Mouse (Mus musculus) stomach, postnatal 0 days (tissue): Measurements from ENCODE around the gene Ankmy1. TPM values are rescaled to one million over a fixed set of nuclear protein-coding genes. Genes with fewer than 3 reads are reported as not detected.

Source experiments
- ATAC-seq: fragments of 200-750 bp; cut with Nextera tagmentation; 2 replicates; pipeline ENCODE4 v1.8.0; 2017; ENCODE audit not compliant: low FRiP score, low TSS enrichment
- DNase-seq: peaks from one replicate; pipeline ENCODE4 v3.0.0-alpha.2; 2016; ENCODE audit warnings: low spot score
- H3K27ac ChIP-seq: fragments of 300-500 bp; sonication (generic); replicated peaks from 2 replicates; pipeline ENCODE4 v1.5.1; 2014; ENCODE audit warnings: mild to moderate bottlenecking, control low read depth
- H3K27me3 ChIP-seq: fragments of 300-500 bp; sonication (generic); 2 replicates; pipeline ENCODE4 v1.6.1; 2014; ENCODE audit warnings: low read length; ENCODE audit not compliant: control insufficient read depth, insufficient read depth
- H3K36me3 ChIP-seq: fragments of 300-500 bp; sonication (generic); 2 replicates; pipeline ENCODE4 v1.6.1; 2014; ENCODE audit warnings: low read length, mixed read lengths; ENCODE audit not compliant: control insufficient read depth, insufficient read depth
- H3K4me1 ChIP-seq: fragments of 300-500 bp; sonication (generic); replicated peaks from 2 replicates; pipeline ENCODE4 v1.6.1; 2014; ENCODE audit warnings: antibody characterized with exemption; ENCODE audit not compliant: control insufficient read depth, insufficient read depth
- H3K4me2 ChIP-seq: fragments of 300-500 bp; sonication (generic); replicated peaks from 2 replicates; pipeline ENCODE4 v1.6.1; 2014; ENCODE audit warnings: low read depth, mild to moderate bottlenecking, control low read depth, moderate library complexity
- H3K4me3 ChIP-seq: fragments of 300-500 bp; sonication (generic); 2 replicates; pipeline ENCODE4 v1.5.1; 2014; ENCODE audit warnings: low read depth, low read length, control low read depth
- H3K9ac ChIP-seq: fragments of 300-500 bp; sonication (generic); 2 replicates; pipeline ENCODE4 v1.6.1; 2014; ENCODE audit warnings: mild to moderate bottlenecking, low read length, control low read depth, mixed read lengths
- H3K9me3 ChIP-seq: fragments of 300-500 bp; sonication (generic); 2 replicates; pipeline ENCODE4 v1.6.1; 2016; ENCODE audit warnings: low read length; ENCODE audit not compliant: control insufficient read depth
- CTCF ChIP-seq: IDR thresholded peaks from 2 replicates; pipeline ENCODE4 v1.5.1; 2016; ENCODE audit warnings: antibody characterized with exemption, low read depth, mild to moderate bottlenecking, moderate library complexity
- EP300 ChIP-seq: optimal IDR thresholded peaks from 2 replicates; pipeline ENCODE3; 2016; ENCODE audit warnings: antibody characterized with exemption
- WGBS: fragments of 180-500 bp; shearing (Covaris S2); extraction: QIAGEN DNeasy Blood & Tissue Kit; methylation state at CpG from one replicate; pipeline ENCODE4 v1.1.7; 2014; 5-methylcytosine and 5-hydroxymethylcytosine counted together
- polyA plus RNA-seq: library from polyadenylated mRNA; unstranded; fragments of >200 nt; fragmentation: Nextera tagmentation; extraction: Ambion mirVana; gene quantifications from 2 replicates; pipeline ENCODE4 v1.2.1, GENCODE M21; 2015

Ankmy1 gene
- polyA plus RNA-seq, 1 experiment from 2014 or later: 0.16 TPM

DNA sequence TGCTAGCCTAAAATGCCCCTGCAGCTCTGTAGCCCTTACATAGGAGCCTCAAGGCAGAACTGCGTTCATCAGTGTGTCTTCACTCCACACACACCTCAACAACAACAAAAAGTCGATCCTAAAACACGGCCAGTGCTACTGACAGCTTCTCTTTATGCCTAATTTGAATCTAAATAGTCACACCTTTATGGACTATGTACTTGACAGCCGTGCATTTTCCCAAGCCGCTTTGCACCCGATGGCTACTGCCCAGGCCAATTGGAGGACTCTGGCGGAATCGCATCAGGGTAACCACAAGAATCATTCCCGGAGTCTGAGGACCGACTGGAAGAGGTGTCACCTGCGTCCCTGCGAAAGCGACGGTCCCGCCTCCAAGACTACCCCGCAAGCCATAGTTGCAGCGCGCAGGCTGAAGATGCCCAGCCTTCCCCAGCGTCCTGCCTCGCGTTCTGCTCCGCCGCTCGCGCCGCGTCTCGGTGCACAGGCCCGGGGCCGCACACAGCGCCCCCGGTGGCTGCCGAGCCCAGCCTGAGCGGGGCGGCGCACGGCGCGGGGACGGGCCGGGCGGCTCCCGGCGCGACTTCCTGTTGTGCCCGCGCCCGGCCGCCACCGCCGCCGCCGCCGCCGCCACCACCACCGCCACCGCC is 7.7 kb upstream of the Ankmy1 start, which contains the start of gene Rnpepl1:
Gene Rnpepl1, plus strand, starts transcription at position 545 of the 647 bp plus-strand sequence.
- Histone ChIP-seq H3K9ac (peak within 1 kb of the TSS; percentile 94), H3K4me2 (peak within 1 kb of the TSS; percentile 95), H3K27ac (peak within 1 kb of the TSS; percentile 98), H3K36me3 (peaks cover 3% of the 10 kb centered on the region; the same call in 1 of the 2 replicates), H3K27me3 (no peaks in the 10 kb centered on the region), H3K4me3 (peak within 1 kb of the TSS; percentile 83), H3K4me1 (peaks cover 12% of the 10 kb centered on the region), H3K9me3 (no peaks in the 10 kb centered on the region)
- under 1% methylated on average over 43 of the region's 57 CpGs for WGBS
- ATAC-seq (peak; percentile 71), DNase-seq (peak; percentile 85)
- no peak for TF ChIP-seq EP300
- TF ChIP-seq CTCF: peak; percentile 74

GRCm38 (mm10) chr1:92909068-92909467 is 6.4 kb upstream of the Ankmy1 start:
- H3K27me3 ChIP-seq: no peaks in the 10 kb centered on the region
- TF ChIP-seq CTCF: peak; percentile 60
- no peak for TF ChIP-seq EP300
- H3K4me1 ChIP-seq: peaks cover 12% of the 10 kb centered on the region
- no peaks in the 10 kb centered on the region for H3K9me3 ChIP-seq
- H3K27ac ChIP-seq: no peak overlapping the region
- 68% methylated on average over 4 of the region's 4 CpGs for WGBS
- no peaks in the 10 kb centered on the region for H3K36me3 ChIP-seq
- no peak overlapping the region for H3K4me2 ChIP-seq
- no peak for DNase-seq
- H3K9ac ChIP-seq: no peak overlapping the region
- H3K4me3 ChIP-seq: no peak overlapping the region
- no peak for ATAC-seq

DNA sequence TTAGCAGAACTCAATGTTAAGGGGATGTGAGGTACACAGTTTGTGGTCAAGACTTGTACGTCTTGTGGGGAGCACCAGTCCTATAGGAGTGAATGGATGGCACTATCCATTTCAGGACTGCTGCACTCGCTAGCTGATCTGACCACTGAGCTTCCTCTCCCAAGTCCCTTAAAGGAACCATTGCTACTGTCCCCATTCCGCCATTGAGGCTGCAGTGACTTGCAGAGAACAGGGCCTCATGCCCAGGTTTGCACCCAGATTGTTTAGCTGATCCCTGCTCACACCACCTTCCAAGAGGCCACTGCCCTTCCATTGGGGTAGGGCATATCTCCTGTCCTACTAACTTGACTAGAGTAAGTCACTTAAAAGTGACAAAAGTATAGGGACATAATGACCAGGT is 6.0 kb upstream of the Ankmy1 start:
- TF ChIP-seq CTCF (no peak), EP300 (no peak)
- peaks cover 12% of the 10 kb centered on the region for H3K4me1 ChIP-seq
- H3K27ac ChIP-seq: no peak overlapping the region
- no peak for ATAC-seq
- no peak for DNase-seq
- H3K36me3 ChIP-seq: no peaks in the 10 kb centered on the region
- no peak overlapping the region for H3K9ac ChIP-seq
- WGBS: 96% methylated on average over 3 of the region's 3 CpGs
- no peaks in the 10 kb centered on the region for H3K27me3 ChIP-seq
- H3K4me2 ChIP-seq: no peak overlapping the region
- no peak overlapping the region for H3K4me3 ChIP-seq
- no peaks in the 10 kb centered on the region for H3K9me3 ChIP-seq

- peaks cover 15% of the 10 kb centered on the region for H3K4me1 ChIP-seq
- H3K27ac ChIP-seq: peak overlapping the region; percentile 94
- H3K4me2 ChIP-seq: peak overlapping the region; percentile 81
- DNase-seq: no peak
- H3K36me3 ChIP-seq: no peaks in the 10 kb centered on the region
- TF ChIP-seq EP300 (no peak), CTCF (no peak)
- H3K9ac ChIP-seq: peak overlapping the region; percentile 78; the same call in 1 of the 2 replicates
- no peaks in the 10 kb centered on the region for H3K27me3 ChIP-seq
- no peaks in the 10 kb centered on the region for H3K9me3 ChIP-seq
- H3K4me3 ChIP-seq: peak overlapping the region; percentile 84
- WGBS: 35% methylated on average over 20 of the region's 20 CpGs
- no peak for ATAC-seq
These were observed 5.1 kb upstream of the Ankmy1 start for GRCm38 (mm10) chr1:92907632-92908360.

GRCm38 (mm10) chr1:92906779-92907631 is 4.3 kb upstream of the Ankmy1 start, which contains the start of gene Dusp28:
TSS of gene Dusp28 (plus strand) at chr1:92906981.
- H3K27ac ChIP-seq: peak within 1 kb of the TSS; percentile 94
- no peaks in the 10 kb centered on the region for H3K36me3 ChIP-seq
- peak within 1 kb of the TSS; percentile 84 for H3K4me3 ChIP-seq
- peak within 1 kb of the TSS; percentile 78 for H3K9ac ChIP-seq
- WGBS: under 1% methylated on average over 80 of the region's 81 CpGs
- DNase-seq (peak; percentile 95), ATAC-seq (peak; percentile 90)
- H3K27me3 ChIP-seq: no peaks in the 10 kb centered on the region
- H3K9me3 ChIP-seq: no peaks in the 10 kb centered on the region
- H3K4me2 ChIP-seq: peak within 1 kb of the TSS; percentile 81
- TF ChIP-seq EP300: no peak
- TF ChIP-seq CTCF: peak; percentile 82
- H3K4me1 ChIP-seq: peaks cover 15% of the 10 kb centered on the region
